Mouse (Mus musculus): ENCODE measurements around the gene Il27ra. TPM values are rescaled to one million over a fixed set of nuclear protein-coding genes. Genes with fewer than 3 reads are reported as not detected.

Gene Il27ra
- polyA plus RNA-seq, 1 experiment from 2014 or later = 6.1 TPM

GRCm38 (mm10) chr8:83999057-83999705 lies 43.2 kb downstream of the Il27ra start:
- no peaks in the 10 kb centered on the region for H3K9me3 ChIP-seq (ENCODE audit: control insufficient read depth, low read length)
- ATAC-seq (ENCODE audit: insufficient number of reproducible peaks, insufficient read depth, low FRiP score, low read depth) = no peak
- H3K27ac ChIP-seq (replicated peaks in 1 of 2; ENCODE audit: control insufficient read depth in 1 of 2, insufficient read depth in 1 of 2, low read depth in 2 of 2, low read length in 2 of 2) = no peak overlapping the region
- H3K9ac ChIP-seq (ENCODE audit: low read length) = peak overlapping the region; percentile 91
- no peaks in the 10 kb centered on the region for H3K27me3 ChIP-seq (ENCODE audit: control insufficient read depth, insufficient read depth, low read length)
- H3K4me3 ChIP-seq (ENCODE audit: control insufficient read depth in 1 of 2, insufficient read depth in 1 of 2, low read depth in 1 of 2, low read length in 2 of 2) = peak overlapping the region; percentile 52 to 82
- H3K4me2 ChIP-seq (ENCODE audit: low read length) = peak overlapping the region; percentile 94
- H3K4me1 ChIP-seq (ENCODE audit: control insufficient read depth in 2 of 2, insufficient read depth in 2 of 2, low read length in 2 of 2) = peaks cover 18 to 25% of the 10 kb centered on the region in 2 experiments
- H3K36me3 ChIP-seq (ENCODE audit: control insufficient read depth, insufficient read depth, low read length) = peaks cover 50% of the 10 kb centered on the region
- WGBS = 66% methylated on average over 16 of the region's 16 CpGs

- Histone ChIP-seq H3K9ac (ENCODE audit: low read length) (peak overlapping the region; percentile 91), H3K36me3 (ENCODE audit: control insufficient read depth, insufficient read depth, low read length) (peaks cover 57% of the 10 kb centered on the region), H3K27ac (replicated peaks in 1 of 2; ENCODE audit: control insufficient read depth in 1 of 2, insufficient read depth in 1 of 2, low read depth in 2 of 2, low read length in 2 of 2) (peak overlapping the region; percentile 6 to 95; a peak in 3 of 4 replicates), H3K4me2 (ENCODE audit: low read length) (peak overlapping the region; percentile 94), H3K9me3 (ENCODE audit: control insufficient read depth, low read length) (no peaks in the 10 kb centered on the region), H3K27me3 (ENCODE audit: control insufficient read depth, insufficient read depth, low read length) (no peaks in the 10 kb centered on the region), H3K4me3 (ENCODE audit: control insufficient read depth in 1 of 2, insufficient read depth in 1 of 2, low read depth in 1 of 2, low read length in 2 of 2) (peak overlapping the region; percentile 52 to 82), H3K4me1 (ENCODE audit: control insufficient read depth in 2 of 2, insufficient read depth in 2 of 2, low read length in 2 of 2) (peaks cover 15 to 19% of the 10 kb centered on the region in 2 experiments)
- WGBS = 2% methylated on average over 62 of the region's 92 CpGs
- no peak for ATAC-seq (ENCODE audit: insufficient number of reproducible peaks, insufficient read depth, low FRiP score, low read depth)
Observed at GRCm38 (mm10) chr8:83998231-83999056, 43.9 kb downstream of the Il27ra start.

GRCm38 (mm10) chr8:83997511-83998141 lies 44.8 kb downstream of the Il27ra start, which contains the start of gene Samd1:
TSS of gene Samd1 (plus strand) at chr8:83997672.
- Histone ChIP-seq H3K4me2 (ENCODE audit: low read length) (peak within 1 kb of the TSS; percentile 94), H3K4me3 (ENCODE audit: control insufficient read depth in 1 of 2, insufficient read depth in 1 of 2, low read depth in 1 of 2, low read length in 2 of 2) (peak within 1 kb of the TSS; percentile 85 to 86), H3K27ac (replicated peaks in 1 of 2; ENCODE audit: control insufficient read depth in 1 of 2, insufficient read depth in 1 of 2, low read depth in 2 of 2, low read length in 2 of 2) (peak within 1 kb of the TSS; percentile 92 to 95), H3K4me1 (ENCODE audit: control insufficient read depth in 2 of 2, insufficient read depth in 2 of 2, low read length in 2 of 2) (peaks cover 15 to 19% of the 10 kb centered on the region in 2 experiments), H3K36me3 (ENCODE audit: control insufficient read depth, insufficient read depth, low read length) (peaks cover 57% of the 10 kb centered on the region), H3K9me3 (ENCODE audit: control insufficient read depth, low read length) (no peaks in the 10 kb centered on the region), H3K27me3 (ENCODE audit: control insufficient read depth, insufficient read depth, low read length) (no peaks in the 10 kb centered on the region), H3K9ac (ENCODE audit: low read length) (peak within 1 kb of the TSS; percentile 91)
- whole genome bisulfite sequencing = under 1% methylated on average over 72 of the region's 112 CpGs
- ATAC-seq (ENCODE audit: insufficient number of reproducible peaks, insufficient read depth, low FRiP score, low read depth) = no peak

- ATAC-seq (ENCODE audit: insufficient number of reproducible peaks, insufficient read depth, low FRiP score, low read depth) = peak; percentile 81
- H3K9ac ChIP-seq (ENCODE audit: low read length) = peak overlapping the region; percentile 91
- peaks cover 15 to 19% of the 10 kb centered on the region in 2 experiments for H3K4me1 ChIP-seq (ENCODE audit: control insufficient read depth in 2 of 2, insufficient read depth in 2 of 2, low read length in 2 of 2)
- H3K4me2 ChIP-seq (ENCODE audit: low read length) = peak overlapping the region; percentile 94
- peaks cover 60% of the 10 kb centered on the region for H3K36me3 ChIP-seq (ENCODE audit: control insufficient read depth, insufficient read depth, low read length)
- no peaks in the 10 kb centered on the region for H3K9me3 ChIP-seq (ENCODE audit: control insufficient read depth, low read length)
- H3K4me3 ChIP-seq (ENCODE audit: control insufficient read depth in 1 of 2, insufficient read depth in 1 of 2, low read depth in 1 of 2, low read length in 2 of 2) = peak overlapping the region; percentile 85 to 86
- peak overlapping the region; percentile 92 to 95 for H3K27ac ChIP-seq (replicated peaks in 1 of 2; ENCODE audit: control insufficient read depth in 1 of 2, insufficient read depth in 1 of 2, low read depth in 2 of 2, low read length in 2 of 2)
- H3K27me3 ChIP-seq (ENCODE audit: control insufficient read depth, insufficient read depth, low read length) = no peaks in the 10 kb centered on the region
- under 1% methylated on average over 36 of the region's 103 CpGs for WGBS
Observed at GRCm38 (mm10) chr8:83996567-83997505, 45.6 kb downstream of the Il27ra start.

GRCm38 (mm10) chr8:83995973-83996372 lies 46.4 kb downstream of the Il27ra start:
- Histone ChIP-seq H3K27ac (replicated peaks in 1 of 2; ENCODE audit: control insufficient read depth in 1 of 2, insufficient read depth in 1 of 2, low read depth in 2 of 2, low read length in 2 of 2) (peak overlapping the region in 1 of 2 experiments; percentile 95; a peak in 2 of 4 replicates), H3K36me3 (ENCODE audit: control insufficient read depth, insufficient read depth, low read length) (peaks cover 63% of the 10 kb centered on the region), H3K9me3 (ENCODE audit: control insufficient read depth, low read length) (no peaks in the 10 kb centered on the region), H3K4me2 (ENCODE audit: low read length) (peak overlapping the region; percentile 94), H3K27me3 (ENCODE audit: control insufficient read depth, insufficient read depth, low read length) (no peaks in the 10 kb centered on the region), H3K4me3 (ENCODE audit: control insufficient read depth in 1 of 2, insufficient read depth in 1 of 2, low read depth in 1 of 2, low read length in 2 of 2) (peak overlapping the region; percentile 79 to 85; a peak in 2 of 4 replicates), H3K4me1 (ENCODE audit: control insufficient read depth in 2 of 2, insufficient read depth in 2 of 2, low read length in 2 of 2) (peaks cover 15 to 19% of the 10 kb centered on the region in 2 experiments), H3K9ac (ENCODE audit: low read length) (peak overlapping the region; percentile 91; the same call in 1 of the 2 replicates)
- ATAC-seq (ENCODE audit: insufficient number of reproducible peaks, insufficient read depth, low FRiP score, low read depth) = no peak
- 26% methylated on average over 12 of the region's 12 CpGs for WGBS

- no peak overlapping the region for H3K4me3 ChIP-seq (ENCODE audit: control insufficient read depth in 1 of 2, insufficient read depth in 1 of 2, low read depth in 1 of 2, low read length in 2 of 2)
- no peak overlapping the region for H3K9ac ChIP-seq (ENCODE audit: low read length)
- H3K27me3 ChIP-seq (ENCODE audit: control insufficient read depth, insufficient read depth, low read length) = no peaks in the 10 kb centered on the region
- H3K4me2 ChIP-seq (ENCODE audit: low read length) = no peak overlapping the region
- WGBS = 70% methylated on average over 3 of the region's 3 CpGs
- peaks cover 64% of the 10 kb centered on the region for H3K36me3 ChIP-seq (ENCODE audit: control insufficient read depth, insufficient read depth, low read length)
- no peak for ATAC-seq (ENCODE audit: insufficient number of reproducible peaks, insufficient read depth, low FRiP score, low read depth)
- no peak overlapping the region for H3K27ac ChIP-seq (replicated peaks in 1 of 2; ENCODE audit: control insufficient read depth in 1 of 2, insufficient read depth in 1 of 2, low read depth in 2 of 2, low read length in 2 of 2)
- H3K9me3 ChIP-seq (ENCODE audit: control insufficient read depth, low read length) = no peaks in the 10 kb centered on the region
- peaks cover 12% of the 10 kb centered on the region in 2 experiments for H3K4me1 ChIP-seq (ENCODE audit: control insufficient read depth in 2 of 2, insufficient read depth in 2 of 2, low read length in 2 of 2)
Observed at GRCm38 (mm10) chr8:83994030-83994429, 48.4 kb downstream of the Il27ra start.
